Mouse (Mus musculus): ENCODE measurements around the gene Gm3047. TPM values are rescaled to one million over a fixed set of nuclear protein-coding genes. Genes with fewer than 3 reads are reported as not detected.
"Not testable (repeated sequence)": the region's sequence is repeated elsewhere in the genome, so short reads cannot be mapped to it uniquely, and the experiment has no call there.

Gene Gm3047
- not detected in 2 replicates for polyA plus RNA-seq (2014; fragmentation: Nextera tagmentation; extraction: Ambion mirVana)

- not testable (repeated sequence) for H3K9me3 ChIP-seq (ENCODE audit: control insufficient read depth, low read length); H3K4me2 ChIP-seq (replicated peaks; ENCODE audit: low read depth, low read length); H3K27me3 ChIP-seq (ENCODE audit: control insufficient read depth, insufficient read depth, low read length); ATAC-seq (ENCODE audit: low FRiP score); H3K4me1 ChIP-seq (replicated peaks; ENCODE audit: control insufficient read depth, insufficient read depth, low read length); DNase-seq (ENCODE audit: low spot score); H3K4me3 ChIP-seq (ENCODE audit: low read depth, low read length); H3K9ac ChIP-seq (ENCODE audit: low read depth, low read length); H3K36me3 ChIP-seq (ENCODE audit: control insufficient read depth, insufficient read depth, low read length); H3K27ac ChIP-seq (ENCODE audit: low read depth, low read length)
- WGBS, result no CpG with 5 or more reads among the region's 2 CpGs
Observed at GRCm38 (mm10) chr14:4555105-4555504, at the start of gene Gm3047. TSS of gene Gm3047 (plus strand) at chr14:4555405.

Other genes starting within 250 kb of the Gm3047 start
- not detected in 2 replicates for gene Gm3149, start 238.1 kb upstream of the Gm3047 start, polyA plus RNA-seq (2014; fragmentation: Nextera tagmentation; extraction: Ambion mirVana)
- gene 2610042L04Rik, start 220.6 kb upstream of the Gm3047 start, polyA plus RNA-seq (2014; fragmentation: Nextera tagmentation; extraction: Ambion mirVana), result 0.69 and 0.81 TPM in 2 replicates
- gene Gm3159, start 157.9 kb upstream of the Gm3047 start, polyA plus RNA-seq (2014; fragmentation: Nextera tagmentation; extraction: Ambion mirVana), result 0.09 TPM in 1 of 2 replicates, not detected in the other
- gene Gm3164, start 140.0 kb upstream of the Gm3047 start, polyA plus RNA-seq (2014; fragmentation: Nextera tagmentation; extraction: Ambion mirVana), result 0.73 and 1.3 TPM in 2 replicates
- gene Gm3173, start 124.4 kb upstream of the Gm3047 start, polyA plus RNA-seq (2014; fragmentation: Nextera tagmentation; extraction: Ambion mirVana), result not detected in 2 replicates
- not detected in 2 replicates for gene Gm3182, start 73.7 kb upstream of the Gm3047 start, polyA plus RNA-seq (2014; fragmentation: Nextera tagmentation; extraction: Ambion mirVana)
- not detected in 2 replicates for gene Gm8159, start 76.9 kb downstream of the Gm3047 start, polyA plus RNA-seq (2014; fragmentation: Nextera tagmentation; extraction: Ambion mirVana)
- gene Gm3239, start 108.8 kb downstream of the Gm3047 start, polyA plus RNA-seq (2014; fragmentation: Nextera tagmentation; extraction: Ambion mirVana), result 0.45 TPM in 1 of 2 replicates, not detected in the other
- gene Gm7876, start 153.8 kb downstream of the Gm3047 start, polyA plus RNA-seq (2014; fragmentation: Nextera tagmentation; extraction: Ambion mirVana), result not detected in 2 replicates
- 0.11 and 0.63 TPM in 2 replicates for gene Gm3252, start 171.4 kb downstream of the Gm3047 start, polyA plus RNA-seq (2014; fragmentation: Nextera tagmentation; extraction: Ambion mirVana)
- not detected in 2 replicates for gene Gm9602, start 220.9 kb downstream of the Gm3047 start, polyA plus RNA-seq (2014; fragmentation: Nextera tagmentation; extraction: Ambion mirVana)